Mouse (Mus musculus) heart, postnatal 0 days (tissue): Measurements from ENCODE around the gene Ccdc86. TPM values are rescaled to one million over a fixed set of nuclear protein-coding genes. Genes with fewer than 3 reads are reported as not detected.

Experiments used
- ATAC-seq: fragments of 200-750 bp; cut with Nextera tagmentation; 2 replicates; pipeline ENCODE4 v1.8.0; 2017; ENCODE audit warnings: low read depth, moderate number of reproducible peaks, moderate library complexity; ENCODE audit not compliant: insufficient read depth
- DNase-seq: peaks from one replicate; pipeline ENCODE4 v3.0.0-alpha.2; 2016; ENCODE audit warnings: low spot score
- H3K27ac ChIP-seq: fragments of 300-500 bp; sonication (generic); 2 replicates; pipeline ENCODE4 v1.5.1; 2014; ENCODE audit warnings: low read depth, mild to moderate bottlenecking
- H3K27me3 ChIP-seq: fragments of 300-500 bp; sonication (generic); 2 replicates; pipeline ENCODE4 v1.6.1; 2014; ENCODE audit warnings: low read length, mixed read lengths; ENCODE audit not compliant: control insufficient read depth, insufficient read depth
- H3K36me3 ChIP-seq: fragments of 300-500 bp; sonication (generic); replicated peaks from 2 replicates; pipeline ENCODE4 v1.6.1; 2014; ENCODE audit warnings: low read length, mixed read lengths; ENCODE audit not compliant: control insufficient read depth, insufficient read depth
- H3K4me1 ChIP-seq: fragments of 300-500 bp; sonication (generic); 2 replicates; pipeline ENCODE4 v1.6.1; 2014; ENCODE audit warnings: antibody characterized with exemption; ENCODE audit not compliant: control insufficient read depth, insufficient read depth
- H3K4me2 ChIP-seq: fragments of 300-500 bp; sonication (generic); 2 replicates; pipeline ENCODE4 v1.6.1; 2014; ENCODE audit warnings: low read depth, mild to moderate bottlenecking, low read length, moderate library complexity
- H3K4me3 ChIP-seq: fragments of 300-500 bp; sonication (generic); 2 replicates; pipeline ENCODE4 v1.5.1; 2014; ENCODE audit warnings: low read depth, low read length
- H3K9ac ChIP-seq: fragments of 300-500 bp; sonication (generic); replicated peaks from 2 replicates; pipeline ENCODE4 v1.6.1; 2014; ENCODE audit warnings: low read depth, low read length, mixed read lengths
- H3K9me3 ChIP-seq: fragments of 300-500 bp; sonication (generic); replicated peaks from 2 replicates; pipeline ENCODE4 v1.6.1; 2016; ENCODE audit warnings: low read length; ENCODE audit not compliant: control insufficient read depth
- CTCF ChIP-seq: IDR thresholded peaks from 2 replicates; pipeline ENCODE4 v1.5.1; 2016; ENCODE audit warnings: antibody characterized with exemption, control low read depth, low read depth
- EP300 ChIP-seq: IDR thresholded peaks from 2 replicates; pipeline ENCODE4 v1.6.1; 2016; ENCODE audit warnings: antibody characterized with exemption, low read depth
- WGBS: fragments of 180-500 bp; shearing (Covaris S2); extraction: QIAGEN DNeasy Blood & Tissue Kit; methylation state at CpG from one replicate; pipeline ENCODE4 v1.1.7; 2014; 5-methylcytosine and 5-hydroxymethylcytosine counted together
- polyA plus RNA-seq: library from polyadenylated mRNA; unstranded; fragments of >200 nt; fragmentation: Nextera tagmentation; extraction: Ambion mirVana; gene quantifications from 2 replicates; pipeline ENCODE4 v1.2.1, GENCODE M21; 2015
- total RNA-seq: library from RNA; depleted of rRNA; stranded (reverse); fragments of >200 nt; gene quantifications from 2 replicates; pipeline ENCODE4 v1.2.3, GENCODE M21; 2014; ENCODE audit warnings: low replicate concordance

Ccdc86 gene
- total and polyA plus RNA-seq, 2 experiments from 2014 or later: 8.7 to 12.4 TPM

- Histone ChIP-seq H3K9me3 (no peaks in the 10 kb centered on the region), H3K9ac (no peak overlapping the region), H3K4me3 (no peak overlapping the region), H3K27me3 (no peaks in the 10 kb centered on the region), H3K4me2 (no peak overlapping the region), H3K27ac (peak overlapping the region; percentile 6; the same call in 1 of the 2 replicates), H3K36me3 (no peaks in the 10 kb centered on the region), H3K4me1 (no peaks in the 10 kb centered on the region)
- DNase-seq: no peak
- ATAC-seq: peak; percentile 51; the same call in 1 of the 2 replicates
- WGBS: 35% methylated on average over 4 of the region's 4 CpGs
- TF ChIP-seq CTCF (no peak), EP300 (no peak)
These were observed 22.4 kb downstream of the Ccdc86 start for GRCm38 (mm10) chr19:10926666-10927065.

GRCm38 (mm10) chr19:10926123-10926621, 22.9 kb downstream of the Ccdc86 start:
- peak overlapping the region; percentile 5; the same call in 1 of the 2 replicates for H3K27ac ChIP-seq
- no peak overlapping the region for H3K4me3 ChIP-seq
- DNase-seq (no peak), ATAC-seq (no peak)
- H3K27me3 ChIP-seq: no peaks in the 10 kb centered on the region
- H3K4me2 ChIP-seq: no peak overlapping the region
- no peak overlapping the region for H3K9ac ChIP-seq
- no peaks in the 10 kb centered on the region for H3K4me1 ChIP-seq
- TF ChIP-seq EP300 (no peak), CTCF (no peak)
- H3K9me3 ChIP-seq: no peaks in the 10 kb centered on the region
- H3K36me3 ChIP-seq: no peaks in the 10 kb centered on the region
- 49% methylated on average over 6 of the region's 6 CpGs for WGBS

- WGBS: 50% methylated on average over 4 of the region's 4 CpGs
- Histone ChIP-seq H3K27ac (no peak overlapping the region), H3K4me3 (no peak overlapping the region), H3K27me3 (no peaks in the 10 kb centered on the region), H3K9ac (no peak overlapping the region), H3K9me3 (no peaks in the 10 kb centered on the region), H3K4me2 (no peak overlapping the region), H3K36me3 (no peaks in the 10 kb centered on the region), H3K4me1 (no peaks in the 10 kb centered on the region)
- TF ChIP-seq CTCF: no peak
- no peak for TF ChIP-seq EP300
- DNase-seq (no peak), ATAC-seq (no peak)
These were observed 24.8 kb downstream of the Ccdc86 start for GRCm38 (mm10) chr19:10924220-10924619.

- no peak for DNase-seq
- no peak overlapping the region for H3K4me2 ChIP-seq
- TF ChIP-seq CTCF: no peak
- no peak for TF ChIP-seq EP300
- WGBS: 69% methylated on average over 3 of the region's 3 CpGs
- no peak overlapping the region for H3K4me3 ChIP-seq
- H3K36me3 ChIP-seq: no peaks in the 10 kb centered on the region
- H3K4me1 ChIP-seq: no peaks in the 10 kb centered on the region
- ATAC-seq: no peak
- H3K9ac ChIP-seq: no peak overlapping the region
- no peak overlapping the region for H3K27ac ChIP-seq
- no peaks in the 10 kb centered on the region for H3K27me3 ChIP-seq
- no peaks in the 10 kb centered on the region for H3K9me3 ChIP-seq
These were observed 28.0 kb downstream of the Ccdc86 start for GRCm38 (mm10) chr19:10921058-10921457.

GRCm38 (mm10) chr19:10920532-10920931, 28.5 kb downstream of the Ccdc86 start, which contains the start of gene Zp1:
Gene Zp1 (minus strand): TSS chr19:10920632.
- no peaks in the 10 kb centered on the region for H3K4me1 ChIP-seq
- H3K36me3 ChIP-seq: no peaks in the 10 kb centered on the region
- H3K4me2 ChIP-seq: no peak within 1 kb of the TSS
- H3K9me3 ChIP-seq: no peaks in the 10 kb centered on the region
- DNase-seq (no peak), ATAC-seq (no peak)
- TF ChIP-seq CTCF: no peak
- no peak for TF ChIP-seq EP300
- H3K27me3 ChIP-seq: no peaks in the 10 kb centered on the region
- H3K9ac ChIP-seq: no peak within 1 kb of the TSS
- 62% methylated on average over 2 of the region's 2 CpGs for WGBS
- no peak within 1 kb of the TSS for H3K4me3 ChIP-seq
- no peak within 1 kb of the TSS for H3K27ac ChIP-seq

- DNase-seq (no peak), ATAC-seq (no peak)
- Histone ChIP-seq H3K9ac (no peak overlapping the region), H3K36me3 (no peaks in the 10 kb centered on the region), H3K4me2 (no peak overlapping the region), H3K4me3 (no peak overlapping the region), H3K9me3 (no peaks in the 10 kb centered on the region), H3K27me3 (no peaks in the 10 kb centered on the region), H3K4me1 (peaks cover 12% of the 10 kb centered on the region; the same call in 1 of the 2 replicates), H3K27ac (no peak overlapping the region)
- WGBS: 85% methylated on average over 10 of the region's 10 CpGs
- TF ChIP-seq CTCF (no peak), EP300 (no peak)
These were observed 30.6 kb downstream of the Ccdc86 start for GRCm38 (mm10) chr19:10918321-10918991.
